Mouse (Mus musculus) E14TG2a.4 (cell line): ENCODE data around the gene Arhgef15.

Experiments
- CTCF ChIP-seq: conservative IDR thresholded peaks from 2 replicates; pipeline ENCODE4 v1.5.1; 2014; ENCODE audit warnings: low read length
- NANOG ChIP-seq: IDR thresholded peaks from 2 replicates; pipeline ENCODE4 v1.6.1; 2014; ENCODE audit warnings: borderline replicate concordance, low read length, mixed read lengths

- TF ChIP-seq CTCF, result no peak
- TF ChIP-seq NANOG, result no peak
Measured at GRCm38 (mm10) chr11:68900519-68901350, 56.5 kb downstream of the Arhgef15 start.
